Mouse (Mus musculus): ENCODE data around the gene Plcb1.

DNA sequence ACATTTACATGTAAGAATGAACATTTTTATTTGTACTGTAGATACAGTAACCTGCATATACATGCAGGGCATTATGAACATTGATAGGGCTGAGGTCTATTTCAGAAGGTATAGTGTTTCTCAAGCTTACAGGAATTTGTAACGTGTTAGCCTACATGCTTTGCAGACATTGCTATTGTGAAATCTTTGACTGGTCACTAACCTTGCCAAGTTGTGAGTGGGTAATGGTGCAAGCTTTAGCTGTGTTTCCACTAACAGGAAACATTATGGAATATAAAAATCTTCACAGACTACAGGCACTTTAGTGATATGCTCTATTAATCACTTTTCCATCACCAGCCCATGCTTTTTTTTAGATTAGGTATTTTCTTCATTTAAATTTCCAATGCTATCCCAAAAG, 289.5 kb downstream of the Plcb1 start:
- TF ChIP-seq CTCF (IDR thresholded peaks at IDR 0.05; ENCODE audit: extremely low read depth, insufficient read depth, low read length), result no peak
- TF ChIP-seq POLR2A (IDR thresholded peaks at IDR 0.05; ENCODE audit: extremely low read depth, insufficient read depth, low read length), result no peak
